Mouse (Mus musculus) layer of hippocampus, postnatal 25 days (tissue): ENCODE results near the gene Baz1a. TPM values are rescaled to one million over a fixed set of nuclear protein-coding genes. Genes with fewer than 3 reads are reported as not detected.

Experiments used
- DNase-seq, 2 experiments: peaks; one replicate each; pipeline ENCODE4 v3.0.0; 2022; ENCODE audit warnings: mixed read lengths in 2 of 2, low spot score in 1 of 2; ENCODE audit errors: extremely low spot score in 1 of 2
- total RNA-seq, 2 experiments: library from RNA; stranded (reverse); gene quantifications; 2 replicates each; pipeline ENCODE4 v1.2.3; 2021

Baz1a gene
- 1 to 10 TPM; 1.6 to 2.3 TPM for total RNA-seq

DNA sequence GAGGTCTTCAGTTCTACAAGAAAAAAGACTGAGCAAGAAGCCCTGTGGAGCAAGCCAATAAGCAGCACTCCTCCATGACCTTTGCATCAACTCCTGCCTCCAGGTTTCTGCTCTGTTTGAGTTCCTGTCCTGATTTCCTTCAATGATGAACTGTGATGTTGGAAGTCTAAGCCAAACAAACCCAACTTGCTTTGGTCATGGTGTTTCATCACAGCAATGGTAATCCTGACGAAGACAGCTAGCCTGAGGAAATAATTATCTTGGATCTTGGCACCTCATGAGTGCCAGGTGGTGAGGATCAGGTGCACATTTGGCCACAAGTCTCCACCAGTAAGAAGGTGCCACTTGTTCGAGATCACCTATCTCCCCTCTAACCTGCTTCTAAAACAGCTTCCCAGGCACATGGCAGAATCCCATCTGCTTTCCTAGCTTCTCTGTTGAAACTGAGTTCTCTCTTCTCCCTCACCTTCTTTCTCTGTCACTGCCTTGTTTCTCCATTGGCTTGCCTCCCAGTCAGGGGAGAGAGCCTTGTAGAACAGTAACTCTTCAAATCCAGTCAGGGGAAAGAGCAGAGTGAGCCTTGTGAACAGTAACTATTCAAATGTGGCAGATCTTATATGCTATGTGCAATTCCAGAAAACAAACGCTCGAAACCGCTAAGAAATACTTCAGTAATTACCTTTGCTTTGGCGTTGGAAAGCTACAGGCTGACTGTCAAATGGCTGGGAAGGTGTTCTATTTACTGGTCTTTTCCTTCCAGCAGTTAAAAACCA, at the start of gene Baz1a:
Gene Baz1a, minus strand, starts transcription at position 723 of the 773 bp plus-strand sequence.
- no peak for DNase-seq

GRCm38 (mm10) chr12:55062141-55062540, 48.0 kb upstream of the Baz1a start:
- DNase-seq, result no peak

DNA sequence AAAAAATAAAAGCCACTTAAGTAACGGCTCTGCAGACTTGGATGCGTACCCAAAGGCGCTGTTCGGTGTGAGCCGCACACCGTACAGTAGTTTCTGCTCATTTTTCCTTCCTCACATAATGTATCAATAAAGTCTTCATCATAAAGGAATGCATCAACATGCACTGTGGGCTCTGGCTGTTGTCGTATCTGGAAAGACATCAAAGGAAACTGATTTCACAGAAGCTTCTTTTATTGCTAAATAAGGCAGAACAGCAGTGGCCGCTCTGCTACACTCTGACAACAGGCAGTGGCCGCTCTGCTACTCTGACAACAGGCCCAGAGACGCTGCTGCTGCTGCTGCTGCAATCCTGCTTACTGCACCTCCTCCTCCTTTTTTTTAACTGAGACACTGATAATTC, 46.9 kb upstream of the Baz1a start:
- DNase-seq, result no peak

- DNase-seq, result no peak
Observed at GRCm38 (mm10) chr12:55060212-55060898, 46.2 kb upstream of the Baz1a start.

DNA sequence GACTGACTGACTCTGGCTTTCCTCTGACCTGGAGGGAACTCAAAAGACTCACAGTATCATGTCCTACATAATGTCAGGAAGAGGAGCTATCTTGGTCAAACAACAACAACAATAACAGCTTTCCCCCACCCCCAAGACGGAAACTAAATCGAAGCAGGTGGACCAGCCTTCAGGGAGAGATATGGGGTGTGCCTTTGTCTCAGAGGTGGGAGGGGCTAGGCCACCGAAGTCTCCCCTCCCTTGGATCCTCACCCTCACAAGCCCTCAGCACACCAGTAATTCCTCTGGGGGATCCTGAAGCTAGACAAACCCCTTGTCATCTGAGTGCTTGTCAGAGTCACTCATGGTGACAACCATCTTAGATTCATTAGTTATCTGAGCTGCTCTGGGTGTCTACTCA, 45.7 kb upstream of the Baz1a start:
- DNase-seq, result no peak

DNA sequence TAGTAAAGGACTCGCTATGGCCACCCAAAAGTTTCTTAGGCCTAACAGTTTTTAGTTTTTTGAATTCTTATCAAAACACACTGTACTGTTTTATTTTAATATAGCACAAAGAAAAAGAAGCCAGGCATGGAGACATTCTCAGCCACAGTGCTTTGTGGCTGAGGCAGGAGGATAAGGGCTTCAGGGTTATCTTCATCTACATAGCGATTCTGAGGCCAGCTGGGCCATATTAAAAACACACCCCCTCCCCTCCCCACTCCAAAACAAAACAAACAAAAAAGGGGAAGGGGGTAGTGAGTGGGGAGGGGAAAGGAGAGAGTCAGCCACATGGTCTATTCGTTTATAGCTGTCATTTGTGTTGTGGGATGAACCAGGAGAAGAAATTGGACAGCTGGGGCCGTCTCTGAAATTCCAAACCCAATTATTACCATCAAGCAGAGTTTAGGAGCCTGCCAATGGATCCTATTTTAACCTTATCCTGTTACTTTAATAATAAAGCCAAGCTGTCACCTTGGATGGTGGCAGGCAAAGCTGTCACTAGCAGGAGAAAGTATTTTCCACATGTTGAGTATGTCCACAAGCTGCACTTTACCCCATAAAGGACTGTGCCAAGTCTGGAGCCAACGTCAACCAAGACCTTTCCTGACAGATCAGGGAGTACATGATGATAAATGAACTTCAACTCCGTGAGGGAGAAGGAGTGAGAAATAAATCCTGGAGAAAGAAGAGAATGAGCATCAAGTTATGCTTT, 44.9 kb upstream of the Baz1a start:
- no peak for DNase-seq

DNA sequence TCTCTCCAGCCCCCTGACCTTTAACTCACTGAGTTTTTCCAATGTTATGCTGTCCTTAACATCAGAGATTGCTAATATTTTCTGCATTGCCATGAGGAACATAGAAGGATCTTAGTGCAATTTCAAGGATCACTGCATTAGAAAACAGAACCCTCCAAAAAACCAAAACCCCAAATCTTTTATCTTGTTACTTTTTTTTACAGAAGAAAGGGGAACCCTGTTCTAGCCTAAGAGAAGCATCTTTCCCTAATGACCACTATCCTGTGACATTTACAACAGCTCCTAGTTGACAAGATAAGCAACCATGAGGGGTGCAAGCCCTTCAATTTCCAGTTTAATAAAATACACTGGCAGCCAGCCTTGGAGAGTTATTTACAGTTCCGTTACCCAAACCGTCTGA, 42.6 kb upstream of the Baz1a start:
- no peak for DNase-seq

DNA sequence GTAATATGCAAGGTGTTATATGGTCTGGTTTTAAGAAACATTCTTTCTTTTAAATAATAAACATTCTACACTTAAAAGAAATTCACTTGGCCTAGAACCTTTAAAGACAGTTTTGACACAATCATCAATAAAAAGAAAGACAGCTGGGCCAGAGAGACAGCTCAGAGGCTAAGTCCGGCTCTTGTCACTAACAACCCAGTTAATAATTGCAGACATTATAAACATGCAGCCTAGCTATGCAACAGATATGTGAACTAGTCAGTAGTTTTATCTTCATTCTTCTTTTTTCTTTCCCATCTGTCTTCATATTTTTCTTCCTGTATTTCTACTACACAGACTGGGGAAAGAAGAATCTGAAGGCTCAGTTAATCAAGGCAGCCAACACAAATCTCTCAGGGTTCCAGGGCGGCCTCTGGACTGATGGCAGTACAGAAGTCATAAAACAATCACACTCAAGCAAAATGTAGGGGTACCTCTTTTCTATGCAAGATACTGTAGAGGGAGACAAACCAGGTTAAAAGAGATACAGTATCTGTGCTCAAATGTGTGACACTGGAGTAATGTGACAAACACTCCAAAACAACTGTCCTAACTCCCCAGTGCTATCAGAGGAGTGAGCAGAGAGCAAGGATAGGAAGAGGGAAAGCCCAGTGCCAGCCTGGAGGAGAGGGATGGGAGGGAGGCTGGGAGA, 40.5 kb upstream of the Baz1a start:
- DNase-seq, result no peak

DNA sequence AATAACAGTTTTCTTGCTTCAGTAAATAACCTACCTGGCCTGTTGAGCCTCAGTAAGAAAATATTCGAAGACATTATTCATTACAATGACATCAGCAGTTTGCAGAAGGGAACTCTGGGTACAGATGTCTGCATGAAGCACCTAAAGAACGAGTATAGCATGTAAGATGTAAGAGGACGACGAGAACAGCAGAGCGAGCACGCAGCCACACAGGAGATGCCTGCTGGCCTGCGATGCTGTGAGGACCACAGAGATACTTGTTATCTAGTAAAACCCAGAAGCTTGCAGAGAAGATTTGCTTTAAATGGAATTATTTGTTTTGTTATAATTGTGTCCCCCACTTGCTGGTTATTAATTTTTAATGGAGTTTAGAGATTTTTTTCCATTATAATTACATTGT, 39.1 kb upstream of the Baz1a start:
- no peak for DNase-seq

- no peak for DNase-seq
Observed at GRCm38 (mm10) chr12:55051210-55052173, 37.3 kb upstream of the Baz1a start.

DNA sequence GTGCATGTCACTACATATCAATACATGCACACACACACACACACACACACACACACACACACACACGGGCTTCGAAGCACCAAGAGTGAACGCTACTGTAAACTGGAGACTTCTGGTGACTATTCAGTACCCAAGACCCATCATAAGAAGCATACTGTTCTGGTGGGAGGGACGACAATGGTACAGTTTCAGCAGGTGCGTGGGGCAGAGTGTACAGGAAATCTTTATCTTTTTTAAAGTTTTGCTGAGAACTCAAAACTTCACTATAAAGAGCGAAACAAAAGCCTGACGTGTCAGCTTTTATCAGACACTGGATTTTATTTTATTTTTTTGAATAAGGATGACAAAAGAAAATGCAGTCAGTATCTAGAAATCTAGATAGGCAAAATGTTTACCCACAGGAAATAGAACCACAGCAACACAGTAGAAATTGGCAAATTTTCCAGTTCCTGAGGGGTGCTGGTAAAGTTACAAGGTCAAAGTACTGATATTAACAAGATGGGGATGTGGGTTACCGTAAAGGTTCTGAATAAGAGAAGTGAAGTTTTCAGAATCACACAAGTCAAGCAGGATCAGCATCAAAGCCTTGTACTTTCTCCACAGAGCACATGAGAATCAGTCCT, 35.7 kb upstream of the Baz1a start:
- no peak for DNase-seq

DNA sequence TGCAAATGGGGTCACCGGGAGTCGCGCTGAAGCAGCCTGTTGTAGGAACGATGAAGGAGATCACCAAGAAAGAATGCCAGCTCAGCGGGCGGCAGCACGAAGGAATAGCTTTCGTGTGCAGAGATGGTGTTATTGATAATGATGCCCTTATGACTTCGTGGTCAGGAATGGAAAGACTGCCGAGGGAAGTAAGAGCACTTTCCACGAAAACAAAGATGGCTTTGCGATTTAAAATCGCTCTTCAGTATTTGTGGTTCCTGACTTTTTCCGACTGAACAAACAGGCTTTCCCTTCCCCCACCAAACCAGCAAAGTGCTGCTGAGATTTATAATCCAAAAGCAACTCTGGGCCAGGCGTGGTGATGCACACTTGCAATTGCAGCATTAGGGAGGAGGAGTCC, 26.9 kb upstream of the Baz1a start:
- DNase-seq, result no peak

GRCm38 (mm10) chr12:55027088-55027487, 12.9 kb upstream of the Baz1a start:
- no peak for DNase-seq

DNA sequence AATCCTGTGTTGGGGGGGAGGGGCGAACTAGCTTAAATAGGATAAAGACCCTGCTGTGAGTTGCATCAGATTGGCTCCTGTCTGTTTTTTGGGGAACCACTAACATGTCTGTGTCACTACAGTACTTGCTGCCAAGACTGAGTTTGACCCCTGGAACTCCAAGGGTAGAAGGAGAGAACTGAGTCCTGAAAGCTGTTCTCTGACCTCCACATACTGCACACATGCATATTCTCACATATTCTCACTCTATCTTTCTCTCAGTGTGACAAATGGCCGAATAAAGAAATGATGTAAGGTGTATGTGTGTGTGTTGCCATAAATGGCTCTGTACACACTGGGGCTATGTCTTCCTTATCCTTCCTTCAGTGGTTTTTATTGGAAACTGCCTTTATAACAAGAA, 9.1 kb upstream of the Baz1a start:
- DNase-seq, result no peak

DNA sequence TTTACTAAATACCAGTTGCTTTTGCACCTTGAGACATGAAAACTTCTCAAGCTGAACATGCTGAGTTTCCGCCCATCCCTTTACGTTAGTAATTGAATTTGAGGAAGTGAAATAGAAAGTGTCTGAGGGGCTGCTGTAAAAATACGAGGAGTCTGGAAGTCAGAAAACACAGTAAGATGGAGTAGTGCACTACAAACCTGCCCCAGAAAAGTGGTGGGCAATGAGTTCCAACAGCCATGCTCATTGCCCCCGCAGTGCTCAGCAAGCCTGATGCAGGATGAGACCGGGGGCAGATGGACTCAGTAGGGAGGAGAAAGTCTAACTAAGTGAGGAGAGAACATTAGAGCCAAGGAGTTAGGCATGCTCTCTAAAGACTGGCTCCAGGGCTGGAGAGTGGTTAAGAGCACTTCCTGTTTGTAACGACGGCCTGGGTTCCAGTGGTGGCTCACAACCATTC, 5.3 kb upstream of the Baz1a start:
- DNase-seq, result no peak

- no peak for DNase-seq
Observed at GRCm38 (mm10) chr12:55017119-55017721, 3.1 kb upstream of the Baz1a start.

DNA sequence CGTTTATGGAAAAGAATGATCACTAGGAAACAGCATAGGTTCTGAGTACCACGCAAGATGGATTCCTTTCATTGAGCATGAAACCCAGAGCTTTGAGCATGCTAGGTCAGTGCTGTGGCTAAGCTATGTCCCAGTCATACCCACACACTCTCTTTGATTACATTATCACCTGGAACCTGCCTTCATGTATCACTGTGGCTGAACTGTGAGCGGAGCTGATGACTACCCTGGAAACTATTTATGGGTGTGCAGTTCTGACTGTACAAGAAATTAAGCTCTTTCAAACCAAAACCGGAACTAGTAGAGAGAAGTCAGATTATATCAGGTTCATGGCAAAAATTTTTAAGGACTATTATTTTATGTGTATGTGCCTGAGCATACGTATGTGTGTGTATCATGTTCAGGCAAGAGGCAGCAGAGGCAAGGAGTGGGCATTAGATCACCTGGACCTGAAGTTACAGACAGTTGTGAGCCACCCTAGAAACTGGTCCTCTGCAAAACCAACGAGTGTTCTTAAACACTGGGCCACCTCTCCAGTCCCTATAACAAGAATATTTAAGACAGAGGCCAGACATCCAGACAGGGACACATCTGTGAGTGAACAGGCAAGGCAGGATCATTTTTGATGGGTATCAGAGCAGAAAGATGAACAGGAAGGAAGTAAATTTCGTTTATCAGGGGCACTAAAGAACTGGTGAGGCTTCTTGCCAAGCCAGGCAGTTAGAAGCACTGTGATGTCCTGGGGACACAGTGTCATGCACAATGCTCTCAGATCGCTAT, 2.4 kb upstream of the Baz1a start:
- no peak for DNase-seq

GRCm38 (mm10) chr12:55015428-55015827, 1.3 kb upstream of the Baz1a start:
- DNase-seq, result no peak
